Mouse (Mus musculus): ENCODE results near the gene U90926. TPM values are rescaled to one million over a fixed set of nuclear protein-coding genes. Genes with fewer than 3 reads are reported as not detected.

Gene U90926
- polyA plus RNA-seq (2012; rRNA removed): not detected in 2 replicates

GRCm38 (mm10) chr5:92215308-92215707 is at the start of gene U90926:
Gene U90926, minus strand, starts transcription at chr5:92215408.

GRCm38 (mm10) chr5:92256218-92256617 is 41.0 kb upstream of the U90926 start, which contains the start of gene Ppef2:
Gene Ppef2, minus strand, starts transcription at chr5:92256278.

Other genes starting within 250 kb of the U90926 start
- 0.12 and 0.38 TPM in 2 replicates for gene Odaph, start 227.9 kb downstream of the U90926 start, polyA plus RNA-seq (2012; rRNA removed)
- 18.5 and 21.2 TPM in 2 replicates for gene Cdkl2, start 171.5 kb downstream of the U90926 start, polyA plus RNA-seq (2012; rRNA removed)
- 138 and 139 TPM in 2 replicates for gene G3bp2, start 131.7 kb downstream of the U90926 start, polyA plus RNA-seq (2012; rRNA removed)
- 42.9 and 46.6 TPM in 2 replicates for gene Uso1, start 77.5 kb downstream of the U90926 start, polyA plus RNA-seq (2012; rRNA removed)
- gene Ppef2, start 40.9 kb upstream of the U90926 start, polyA plus RNA-seq (2012; rRNA removed): 1.1 and 1.4 TPM in 2 replicates
- gene Naaa, start 62.8 kb upstream of the U90926 start, polyA plus RNA-seq (2012; rRNA removed): 16.3 and 19.0 TPM in 2 replicates
- gene Sdad1, start 95.1 kb upstream of the U90926 start, polyA plus RNA-seq (2012; rRNA removed): 20.1 and 20.4 TPM in 2 replicates
- 0.15 TPM in 1 of 2 replicates, not detected in the other for gene Cxcl9, start 112.7 kb upstream of the U90926 start, polyA plus RNA-seq (2012; rRNA removed)
- 4.9 and 10.7 TPM in 2 replicates for gene Art3, start 116.4 kb upstream of the U90926 start, polyA plus RNA-seq (2012; rRNA removed)
- 0.79 and 1.2 TPM in 2 replicates for gene Cxcl10, start 133.5 kb upstream of the U90926 start, polyA plus RNA-seq (2012; rRNA removed)
- 58.4 and 59.9 TPM in 2 replicates for gene Nup54, start 219.8 kb upstream of the U90926 start, polyA plus RNA-seq (2012; rRNA removed)